Mouse (Mus musculus) C2C12 (cell line): ENCODE results near the gene Znhit2. TPM values are rescaled to one million over a fixed set of nuclear protein-coding genes. Genes with fewer than 3 reads are reported as not detected.
"Not testable (repeated sequence)": the region's sequence is repeated elsewhere in the genome, so short reads cannot be mapped to it uniquely, and the experiment has no call there.

Experiments
- H3K27me3 ChIP-seq: one replicate; pipeline ENCODE4 v1.6.1; 2011; ENCODE audit not compliant: control insufficient read depth, insufficient read depth, insufficient read length
- H3K36me3 ChIP-seq: one replicate; pipeline ENCODE4 v1.6.1; 2011; ENCODE audit not compliant: control insufficient read depth, insufficient read depth
- H3K4me3 ChIP-seq: one replicate; pipeline ENCODE4 v1.5.1; 2011; ENCODE audit warnings: mild to moderate bottlenecking, control low read depth; ENCODE audit not compliant: poor library complexity, insufficient read depth, severe bottlenecking
- H3K79me2 ChIP-seq: one replicate; pipeline ENCODE4 v1.6.1; 2011; ENCODE audit not compliant: control insufficient read depth, insufficient read depth
- H3K79me3 ChIP-seq: one replicate; pipeline ENCODE4 v1.6.1; 2011; ENCODE audit warnings: low read depth, control low read depth
- H3ac ChIP-seq: one replicate; pipeline ENCODE3; 2011; ENCODE audit warnings: low read depth; ENCODE audit not compliant: control insufficient read depth, insufficient read length
- CEBPB ChIP-seq: IDR thresholded peaks from one replicate; pipeline ENCODE4 v1.6.1; 2011; ENCODE audit warnings: low read depth, mild to moderate bottlenecking, control low read depth, moderate library complexity
- CTCF ChIP-seq: IDR thresholded peaks from one replicate; pipeline ENCODE4 v1.5.1; 2011; ENCODE audit not compliant: control insufficient read depth, insufficient read depth, insufficient read length
- FOSL1 ChIP-seq: IDR thresholded peaks from one replicate; pipeline ENCODE4 v1.8.0; 2011; ENCODE audit warnings: mild to moderate bottlenecking, low read length; ENCODE audit not compliant: poor library complexity, insufficient read depth, severe bottlenecking
- MAX ChIP-seq: IDR thresholded peaks from one replicate; pipeline ENCODE4 v1.6.1; 2011; ENCODE audit warnings: mild to moderate bottlenecking, control low read depth
- MYOD1 ChIP-seq: IDR thresholded peaks from one replicate; pipeline ENCODE4 v1.6.1; 2011; ENCODE audit warnings: low read depth; ENCODE audit not compliant: control insufficient read depth, insufficient read length
- MYOG ChIP-seq: IDR thresholded peaks from one replicate; pipeline ENCODE4 v1.6.1; 2011; ENCODE audit not compliant: control insufficient read depth, insufficient read length; ENCODE audit errors: extremely low read depth
- USF1 ChIP-seq: IDR thresholded peaks from one replicate; pipeline ENCODE4 v1.6.1; 2011; ENCODE audit warnings: low read depth, mild to moderate bottlenecking, control low read depth, moderate library complexity
- polyA plus RNA-seq: library from polyadenylated mRNA; unstranded; fragments of >200 nt; fragmentation: generic; extraction: Trizol; gene quantifications from one replicate; pipeline ENCODE4 v1.2.1, GENCODE M21; 2012; ENCODE audit warnings: missing spikeins

Znhit2 gene
- polyA plus RNA-seq, 1 experiment, result 49.8 TPM

DNA sequence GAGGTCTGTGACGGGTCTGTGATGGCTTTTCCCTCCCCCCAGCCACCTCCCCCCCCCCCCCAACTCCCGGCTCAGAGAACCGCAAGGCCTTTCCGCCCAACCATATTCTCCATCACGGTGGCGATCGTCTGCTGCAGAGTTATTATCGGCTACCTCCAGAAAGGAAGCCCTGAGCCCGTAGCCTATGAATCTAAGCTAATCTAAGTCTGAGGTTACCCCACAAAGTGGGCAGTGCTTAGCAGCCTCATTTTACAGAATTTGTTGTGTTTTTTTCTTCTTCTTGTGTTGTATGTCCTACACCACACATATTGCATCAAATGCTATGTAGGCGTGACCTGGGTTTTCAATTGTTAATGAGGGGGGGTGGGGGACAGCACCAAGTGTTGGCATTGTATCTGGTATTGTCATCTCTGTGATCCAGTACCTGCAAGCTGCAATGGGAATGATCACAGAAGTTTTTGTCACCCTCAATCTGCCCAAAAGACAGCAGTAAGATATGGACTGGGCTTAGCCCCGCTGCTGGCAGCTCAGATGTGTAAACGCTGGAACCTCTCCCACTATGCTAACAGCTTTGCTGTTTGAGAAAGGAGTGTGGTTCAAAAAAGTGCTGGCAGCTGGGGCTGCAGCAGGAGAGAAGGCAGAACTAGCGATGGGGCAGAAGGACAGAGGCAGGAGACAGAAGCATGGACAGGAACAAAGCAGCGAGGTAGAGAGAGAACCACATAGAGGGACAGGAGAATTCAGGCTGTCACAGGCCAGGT, 30.3 kb upstream of the Znhit2 start:
- TF ChIP-seq USF1 (no peak), CEBPB (no peak), FOSL1 (no peak), MYOG (no peak), MAX (no peak), CTCF (no peak), MYOD1 (no peak)
- H3K36me3 ChIP-seq, result no peaks in the 10 kb centered on the region
- no peak overlapping the region for H3ac ChIP-seq
- no peak overlapping the region for H3K4me3 ChIP-seq
- H3K27me3 ChIP-seq, result peaks cover 7% of the 10 kb centered on the region
- no peaks in the 10 kb centered on the region for H3K79me3 ChIP-seq
- H3K79me2 ChIP-seq, result no peaks in the 10 kb centered on the region

DNA sequence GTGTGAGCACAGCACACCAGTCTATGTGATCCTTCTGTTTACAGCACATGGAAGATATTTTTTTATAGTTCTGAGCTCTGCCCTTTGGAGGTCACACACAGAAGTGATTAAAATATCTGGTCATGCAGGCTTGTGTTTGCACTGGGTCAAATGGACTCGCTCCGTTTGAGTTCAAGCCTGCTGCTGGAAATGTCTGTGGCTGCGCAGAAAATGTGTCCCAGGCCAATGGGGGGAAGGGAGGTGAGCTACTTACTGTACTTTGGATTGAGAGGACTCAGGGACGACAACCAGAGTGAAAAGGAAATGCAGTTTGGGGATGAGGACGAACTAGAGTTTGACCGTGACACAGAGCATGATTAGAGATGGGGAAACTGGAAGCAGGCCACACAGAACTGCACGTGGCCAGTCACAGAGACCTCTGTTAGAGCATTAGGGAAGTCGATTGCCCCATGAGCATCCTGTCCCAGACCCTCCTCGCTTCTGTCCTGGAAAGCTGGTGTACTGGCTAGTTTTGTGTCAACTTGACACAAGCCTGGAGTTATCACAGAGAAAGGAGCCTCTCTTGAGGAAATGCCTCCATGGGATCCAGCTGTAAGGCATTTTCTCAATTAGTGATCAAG, 24.9 kb upstream of the Znhit2 start:
- no peak for TF ChIP-seq MYOG
- TF ChIP-seq MYOD1, result no peak
- TF ChIP-seq CTCF, result no peak
- TF ChIP-seq FOSL1, result no peak
- TF ChIP-seq CEBPB, result no peak
- no peak for TF ChIP-seq MAX
- no peak for TF ChIP-seq USF1

DNA sequence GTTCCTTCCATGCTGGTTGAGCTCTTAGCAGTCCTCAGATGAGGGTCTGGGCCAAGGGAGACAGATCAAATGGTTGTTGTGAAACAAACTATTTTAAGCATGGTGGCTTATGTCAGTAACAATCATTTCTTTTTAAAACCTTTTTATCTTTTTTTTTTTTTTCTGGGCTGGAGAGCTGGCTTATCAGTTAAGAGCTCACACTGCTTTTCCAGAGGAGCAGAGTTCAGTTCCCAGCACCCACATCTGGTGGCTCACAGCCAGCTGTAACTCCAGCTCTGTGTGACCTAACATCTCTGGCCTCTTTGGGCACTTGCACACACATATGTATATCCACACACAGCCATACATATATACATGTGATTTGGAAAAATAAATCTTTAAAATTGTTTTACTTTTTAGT, 23.3 kb upstream of the Znhit2 start:
- no peaks in the 10 kb centered on the region for H3K36me3 ChIP-seq
- TF ChIP-seq MAX (no peak), FOSL1 (no peak), MYOD1 (no peak), CEBPB (no peak), MYOG (no peak), CTCF (no peak), USF1 (no peak)
- H3K4me3 ChIP-seq, result no peak overlapping the region
- H3ac ChIP-seq, result no peak overlapping the region
- H3K27me3 ChIP-seq, result peaks cover under 1% of the 10 kb centered on the region
- no peaks in the 10 kb centered on the region for H3K79me2 ChIP-seq
- H3K79me3 ChIP-seq, result no peaks in the 10 kb centered on the region

More for the DNA sequence above, 24.9 kb upstream of the Znhit2 start:
- Histone ChIP-seq H3K36me3 (no peaks in the 10 kb centered on the region), H3K79me3 (no peaks in the 10 kb centered on the region), H3ac (no peak overlapping the region), H3K27me3 (peaks cover 3% of the 10 kb centered on the region), H3K4me3 (no peak overlapping the region), H3K79me2 (no peaks in the 10 kb centered on the region)

DNA sequence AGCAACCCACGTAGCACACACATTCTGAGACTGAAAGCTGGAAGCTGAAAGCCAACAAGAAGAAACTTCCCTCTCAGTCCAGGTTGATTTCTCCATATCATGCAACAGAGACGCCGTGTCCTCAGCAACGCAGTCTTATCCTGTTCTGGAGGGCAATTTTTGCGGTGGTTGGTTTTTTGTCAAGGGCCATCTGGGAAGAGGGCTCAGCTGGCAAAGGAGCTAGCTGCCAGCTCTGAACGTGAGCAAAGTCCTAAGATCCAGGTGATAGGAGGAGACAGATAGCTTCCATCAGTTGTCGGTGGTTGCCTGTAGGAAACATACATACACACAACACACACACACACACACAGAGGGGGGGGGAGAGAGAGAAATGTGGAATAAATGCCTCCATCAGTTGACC, 22.7 kb upstream of the Znhit2 start:
- no peaks in the 10 kb centered on the region for H3K27me3 ChIP-seq
- no peaks in the 10 kb centered on the region for H3K79me3 ChIP-seq
- no peaks in the 10 kb centered on the region for H3K79me2 ChIP-seq
- no peaks in the 10 kb centered on the region for H3K36me3 ChIP-seq
- TF ChIP-seq MYOD1 (no peak), CTCF (no peak), CEBPB (no peak), FOSL1 (no peak), MAX (no peak), USF1 (no peak), MYOG (no peak)
- H3ac ChIP-seq, result no peak overlapping the region
- H3K4me3 ChIP-seq, result no peak overlapping the region

DNA sequence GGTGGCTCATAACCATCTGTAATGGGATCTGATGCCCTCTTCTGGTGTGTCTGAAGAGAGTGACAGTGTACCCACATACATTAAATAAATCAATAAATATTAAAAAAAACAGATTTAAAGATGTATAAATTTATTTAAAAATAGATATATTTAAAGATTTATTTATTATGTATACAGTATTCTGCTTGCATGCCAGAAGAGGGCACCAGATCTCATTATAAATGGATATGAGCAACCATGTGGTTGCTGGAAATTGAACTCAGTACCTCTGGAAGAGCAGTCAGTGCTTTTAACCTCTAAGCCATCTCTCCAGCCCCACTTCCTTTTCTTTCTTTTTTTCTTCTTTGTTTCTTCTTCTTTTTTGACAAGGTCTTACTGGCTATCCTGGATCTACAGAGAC, 21.0 kb upstream of the Znhit2 start:
- Histone ChIP-seq H3K79me2 (no peaks in the 10 kb centered on the region), H3K4me3 (no peak overlapping the region), H3K36me3 (no peaks in the 10 kb centered on the region), H3K79me3 (no peaks in the 10 kb centered on the region), H3K27me3 (no peaks in the 10 kb centered on the region), H3ac (no peak overlapping the region)
- TF ChIP-seq MYOG, result no peak
- TF ChIP-seq MYOD1, result no peak
- no peak for TF ChIP-seq CTCF
- no peak for TF ChIP-seq USF1
- no peak for TF ChIP-seq FOSL1
- no peak for TF ChIP-seq CEBPB
- no peak for TF ChIP-seq MAX

DNA sequence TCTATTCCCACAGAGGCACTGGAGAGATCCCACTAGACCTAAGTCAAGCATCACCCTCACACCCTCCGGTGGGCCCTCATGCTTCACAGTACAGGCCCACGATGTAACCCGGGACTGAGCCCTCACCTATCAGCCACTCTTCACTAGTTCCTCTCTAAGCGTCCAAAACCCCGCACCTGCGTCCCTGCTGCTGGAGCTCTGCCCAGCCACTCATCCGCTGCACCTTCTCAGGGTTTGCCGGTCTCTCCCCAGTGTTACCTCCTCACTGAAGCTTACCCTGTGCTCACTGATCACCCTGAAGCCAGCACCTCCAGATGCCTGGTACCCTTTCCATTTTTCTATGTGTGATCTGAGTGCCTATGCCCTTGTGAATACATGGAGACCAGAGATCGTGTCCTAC, 18.7 kb upstream of the Znhit2 start:
- Histone ChIP-seq H3K36me3 (no peaks in the 10 kb centered on the region), H3K4me3 (no peak overlapping the region), H3K27me3 (no peaks in the 10 kb centered on the region), H3K79me2 (peaks cover 4% of the 10 kb centered on the region), H3K79me3 (peaks cover under 1% of the 10 kb centered on the region), H3ac (no peak overlapping the region)
- TF ChIP-seq CTCF, result no peak
- no peak for TF ChIP-seq MYOD1
- TF ChIP-seq MYOG, result no peak
- no peak for TF ChIP-seq MAX
- no peak for TF ChIP-seq USF1
- TF ChIP-seq CEBPB, result no peak
- no peak for TF ChIP-seq FOSL1

- not testable (repeated sequence) for H3ac ChIP-seq, H3K4me3 ChIP-seq, H3K36me3 ChIP-seq, H3K27me3 ChIP-seq
- Histone ChIP-seq H3K79me3 (peaks cover 12% of the 10 kb centered on the region), H3K79me2 (peaks cover 20% of the 10 kb centered on the region)
These were observed 16.9 kb upstream of the Znhit2 start for GRCm38 (mm10) chr19:6044102-6044501.
